Mouse (Mus musculus): ENCODE results near the gene Jazf1. TPM values are rescaled to one million over a fixed set of nuclear protein-coding genes. Genes with fewer than 3 reads are reported as not detected.

Gene Jazf1
- 10 to 100 TPM; 74.2 to 86.2 TPM for total RNA-seq (2021)

DNA sequence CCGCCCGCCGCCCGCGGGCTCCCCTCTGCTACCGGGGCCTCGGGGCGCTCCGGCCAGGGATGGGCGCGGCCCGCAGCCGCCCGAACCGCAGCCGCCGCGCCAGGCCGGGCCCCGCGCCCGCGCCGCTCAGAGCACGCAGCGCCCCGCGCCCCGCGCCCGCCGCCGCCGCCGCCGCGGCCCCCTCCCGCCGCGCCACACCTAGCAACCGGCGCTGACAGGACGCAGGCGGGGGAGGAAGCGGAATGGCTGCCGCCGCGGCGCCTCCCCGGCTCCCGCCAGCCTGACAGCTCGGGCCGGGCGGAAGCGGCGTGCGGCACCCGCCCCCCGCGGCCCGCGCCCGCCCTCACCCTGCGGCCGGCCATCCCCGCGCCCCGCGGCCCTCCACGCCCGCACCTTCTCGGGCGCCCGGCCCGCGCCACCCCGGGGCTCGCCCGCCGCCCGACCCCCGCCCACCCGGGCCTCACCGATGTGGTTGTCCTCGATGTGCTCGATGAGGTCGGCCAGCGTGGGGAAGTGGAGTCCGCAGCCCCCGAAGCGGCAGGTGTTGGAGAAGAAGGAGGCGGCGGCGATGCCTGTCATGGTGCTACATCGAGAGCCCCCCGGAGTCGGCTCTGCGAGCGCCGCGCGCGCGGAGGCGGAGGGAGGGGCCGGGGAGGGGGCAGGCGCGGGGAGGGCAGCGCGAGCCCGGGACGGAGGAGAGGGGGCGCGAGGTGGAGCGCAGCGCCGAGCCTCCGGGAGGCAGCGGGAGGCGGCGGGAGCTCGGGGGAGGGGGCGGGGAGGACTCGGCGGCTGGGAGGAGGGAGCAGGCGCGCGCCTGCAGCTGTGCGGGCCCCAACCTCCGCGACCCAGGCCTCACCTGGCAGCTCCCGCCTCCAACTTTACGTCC is at the start of gene Jazf1:
Gene Jazf1, minus strand, starts transcription at position 643 of the 886 bp plus-strand sequence.
- DNase-seq (ENCODE audit: extremely low spot score in 1 of 2, low spot score in 2 of 2): peak; percentile 36 to 75

DNA sequence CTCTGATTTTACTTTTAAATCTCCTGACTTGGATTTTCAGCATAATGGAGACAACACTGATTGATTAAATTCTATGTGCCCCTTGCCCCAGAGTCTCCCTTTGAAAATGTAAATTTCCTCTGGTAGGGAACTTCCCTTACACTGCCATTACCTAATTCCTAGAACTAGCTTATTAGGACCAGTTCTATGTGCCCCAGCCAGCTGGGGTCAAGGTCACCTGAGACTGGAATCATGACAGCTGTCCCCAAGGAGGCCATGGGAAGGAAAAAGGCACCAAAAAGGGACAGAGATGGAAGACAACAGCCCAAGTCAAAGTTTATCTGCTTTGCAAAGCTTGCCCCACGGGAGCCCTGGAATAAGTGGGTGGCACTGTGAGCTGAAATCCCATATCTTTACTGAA is 49.4 kb upstream of the Jazf1 start:
- DNase-seq (ENCODE audit: extremely low spot score in 1 of 2, low spot score in 2 of 2): no peak
- intact Hi-C loops (cut with DNase I): no loop called here

More for the DNA sequence above, at the start of gene Jazf1:
- intact Hi-C loops (cut with DNase I): no loop called here

DNA sequence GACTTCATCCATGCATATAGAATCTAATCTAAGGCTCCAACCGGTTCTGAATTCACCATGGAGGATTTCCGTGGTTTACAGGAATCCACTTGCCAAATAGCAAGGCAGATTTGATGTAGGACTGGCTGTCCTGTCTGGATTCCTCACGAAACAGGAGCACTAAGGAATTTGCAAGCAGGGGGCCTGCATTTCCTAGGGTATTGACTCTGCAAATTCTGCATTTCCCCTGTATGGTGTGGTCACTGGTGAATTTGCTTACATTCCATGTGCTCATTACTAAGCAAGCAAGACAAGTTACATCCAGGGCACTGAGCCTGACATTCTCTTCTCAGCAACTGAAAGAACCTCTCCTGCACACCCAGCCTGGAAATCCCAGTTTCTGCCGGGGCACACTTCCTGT is 18.4 kb upstream of the Jazf1 start:
- intact Hi-C loops (cut with DNase I): no loop called here
- DNase-seq (ENCODE audit: extremely low spot score in 1 of 2, low spot score in 2 of 2): no peak

DNA sequence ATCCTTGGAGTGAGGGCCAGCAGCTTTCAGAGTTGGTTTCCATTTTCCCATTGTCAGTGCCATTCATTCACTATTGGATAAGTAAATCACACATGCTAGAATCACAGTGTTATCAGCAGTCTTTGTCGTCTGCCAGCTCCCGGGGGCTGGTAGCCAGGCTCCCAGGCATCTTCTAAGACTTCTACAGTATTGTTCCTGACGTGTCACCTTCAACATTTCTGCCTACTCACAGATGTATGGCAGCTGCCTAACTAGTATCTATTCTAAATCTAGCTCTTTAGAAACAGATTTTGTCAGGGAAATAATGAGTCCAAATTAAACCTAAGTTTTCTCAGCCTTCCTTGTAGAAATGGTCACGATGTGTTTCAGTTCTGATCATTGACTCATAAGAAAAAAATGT is 12.8 kb upstream of the Jazf1 start:
- intact Hi-C loops (cut with DNase I): no loop called here
- no peak for DNase-seq (ENCODE audit: extremely low spot score in 1 of 2, low spot score in 2 of 2)

DNA sequence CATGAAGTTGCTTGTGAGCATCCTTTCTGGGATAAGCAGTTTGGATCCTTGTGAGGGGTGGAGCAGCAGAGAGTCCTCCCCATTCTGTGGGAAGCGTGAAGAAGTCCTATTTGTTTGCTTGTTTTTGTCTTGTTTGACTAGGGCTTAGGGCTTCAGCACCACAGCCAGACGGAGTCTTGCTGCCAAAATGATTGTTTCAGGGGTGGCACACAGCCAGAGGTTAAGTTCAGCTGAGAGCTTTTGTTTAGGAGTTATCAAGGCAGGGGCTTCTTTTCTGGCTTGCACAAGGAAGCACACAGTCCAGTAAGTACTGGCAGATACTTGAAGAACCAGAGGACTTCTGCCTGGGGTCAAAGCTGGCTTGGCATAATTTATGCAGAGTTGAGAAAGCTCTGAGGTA is 10.2 kb upstream of the Jazf1 start:
- DNase-seq (ENCODE audit: extremely low spot score in 1 of 2, low spot score in 2 of 2): no peak
- intact Hi-C loops (cut with DNase I): no loop called here

DNA sequence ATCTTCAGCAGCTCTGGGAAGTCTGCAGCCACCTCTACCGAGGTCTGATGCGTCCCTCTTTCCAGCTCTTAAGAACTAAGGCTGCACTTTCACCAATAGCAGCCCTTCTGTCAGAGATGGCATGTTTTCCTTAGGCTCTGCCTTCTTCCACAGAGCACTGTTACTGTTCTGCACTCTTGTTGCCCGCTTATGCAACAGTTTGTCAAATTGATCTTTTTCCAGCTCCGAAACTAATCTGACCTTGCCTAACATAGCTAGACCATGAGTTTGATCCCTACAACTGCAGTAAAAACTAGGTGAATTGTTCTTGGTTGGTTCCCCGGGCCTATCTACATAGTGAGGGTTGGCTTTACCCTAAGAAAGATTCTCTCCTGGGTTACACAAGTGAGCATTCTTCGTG is 3.3 kb upstream of the Jazf1 start:
- no peak for DNase-seq (ENCODE audit: extremely low spot score in 1 of 2, low spot score in 2 of 2)
- intact Hi-C loops (cut with DNase I): no loop called here

DNA sequence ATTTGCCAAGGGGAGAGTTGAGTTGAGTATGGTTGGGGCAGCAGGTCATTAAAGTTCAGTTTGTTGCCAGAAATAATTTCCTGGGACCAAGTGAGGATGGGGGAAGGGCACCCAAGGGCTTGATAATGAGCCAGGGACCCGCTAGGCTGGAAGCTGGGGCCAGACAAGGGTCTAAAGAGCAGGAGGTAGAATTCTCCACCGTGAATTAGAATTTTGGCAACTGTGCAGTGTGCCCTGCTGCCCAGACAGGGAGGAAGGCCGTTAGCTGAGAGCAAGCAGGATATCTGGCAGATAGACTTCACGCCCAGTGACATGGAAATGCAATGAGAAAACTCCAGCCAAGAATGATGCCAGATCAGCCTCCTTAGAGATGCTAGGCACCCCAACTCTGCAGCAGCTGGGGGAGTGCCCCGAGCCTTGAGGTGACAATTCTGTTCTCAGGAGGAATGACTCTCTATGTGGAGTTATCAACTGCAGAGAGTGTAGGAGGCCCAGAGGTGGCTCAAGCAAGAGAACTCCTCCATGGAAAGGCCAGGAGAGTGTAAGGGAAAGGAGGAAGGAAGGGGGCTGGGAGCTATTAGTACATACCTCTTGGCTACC is 1.6 kb upstream of the Jazf1 start:
- intact Hi-C loops (cut with DNase I): no loop called here
- DNase-seq (ENCODE audit: extremely low spot score in 1 of 2, low spot score in 2 of 2): no peak

DNA sequence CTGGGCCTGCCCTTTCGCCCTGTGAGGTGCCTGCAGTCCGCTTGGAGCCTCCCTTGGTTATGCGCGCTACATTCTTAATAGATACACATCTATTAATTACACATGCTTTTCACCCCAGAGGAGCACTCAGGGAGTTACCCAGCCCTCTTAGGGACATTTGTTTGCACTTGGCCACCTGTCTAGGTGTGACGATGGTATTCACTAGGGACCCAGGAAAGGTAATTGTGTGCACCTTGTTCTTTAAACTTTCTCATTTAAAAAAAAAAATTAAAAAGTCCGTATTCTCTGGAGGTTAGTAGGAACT is 396 bp upstream of the Jazf1 start:
- intact Hi-C loops (cut with DNase I): no loop called here

DNA sequence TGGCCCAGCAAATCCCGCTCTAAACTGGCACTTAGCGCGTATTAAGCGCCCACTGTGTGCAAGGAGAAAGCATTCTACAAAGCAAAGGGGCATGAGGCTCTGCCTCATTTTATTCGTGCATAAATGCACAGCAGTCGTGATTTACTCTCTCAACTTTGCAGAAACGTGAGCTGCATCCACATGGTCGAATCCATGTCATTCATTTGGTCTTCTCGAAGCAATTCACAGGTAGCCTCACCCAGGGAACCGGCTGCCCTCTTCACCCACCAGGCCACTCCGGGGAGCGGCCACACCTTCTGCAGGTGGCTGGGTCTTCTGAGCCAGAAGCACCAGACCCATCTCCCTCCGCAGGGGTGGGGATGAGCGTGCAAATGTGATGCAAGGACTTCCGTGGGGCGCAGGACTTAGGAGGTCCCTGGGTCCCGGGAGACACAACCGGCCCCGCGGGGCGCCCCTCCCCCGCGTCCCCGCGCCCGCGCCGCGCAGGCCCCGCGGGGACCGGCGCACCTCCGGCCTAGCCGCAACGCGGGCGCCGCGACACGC is 914 bp downstream of the Jazf1 start:
- DNase-seq (ENCODE audit: extremely low spot score in 1 of 2, low spot score in 2 of 2): peak; percentile 10 to 32
- intact Hi-C loops (cut with DNase I): no loop called here

More for the DNA sequence above, 396 bp upstream of the Jazf1 start:
- DNase-seq (ENCODE audit: extremely low spot score in 1 of 2, low spot score in 2 of 2): no peak

DNA sequence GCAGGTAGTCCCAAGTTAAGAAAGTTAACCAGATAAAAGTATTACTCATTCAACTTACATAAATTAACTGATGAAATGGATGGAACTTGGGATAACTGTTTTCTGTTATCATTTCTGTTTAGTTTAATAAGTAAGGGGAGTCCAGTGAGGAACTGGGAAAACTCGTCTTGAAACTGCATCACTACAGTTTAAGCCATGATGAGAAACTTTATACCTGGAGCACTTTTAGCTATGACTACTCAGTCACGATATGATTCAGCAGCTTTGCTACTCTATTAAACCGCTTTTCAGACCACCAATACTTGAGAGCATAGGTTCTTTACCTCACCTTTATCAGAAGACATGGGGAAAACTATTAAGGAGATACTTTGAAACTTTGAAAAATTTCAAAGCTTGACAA is 1.5 kb downstream of the Jazf1 start:
- intact Hi-C loops (cut with DNase I): no loop called here
- no peak for DNase-seq (ENCODE audit: extremely low spot score in 1 of 2, low spot score in 2 of 2)

DNA sequence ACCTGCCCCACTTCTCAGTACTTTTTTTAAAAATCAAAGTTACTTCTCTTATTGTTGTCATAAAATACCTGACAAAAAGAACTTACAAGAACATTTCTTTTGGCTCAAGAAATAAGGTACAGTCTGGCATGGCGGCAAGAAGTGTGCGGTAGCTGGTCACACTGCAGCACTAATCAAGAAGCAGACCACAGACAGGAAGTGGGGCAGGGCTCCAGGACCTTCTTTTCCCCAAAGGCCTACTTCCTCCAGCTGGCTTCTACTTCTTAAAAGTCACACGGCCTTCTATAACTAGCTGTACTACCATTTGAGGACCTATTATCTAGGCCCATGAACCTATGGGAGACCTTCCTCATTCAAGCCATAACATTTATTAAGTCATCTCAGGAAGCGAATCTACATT is 4.4 kb downstream of the Jazf1 start:
- intact Hi-C loops (cut with DNase I): no loop called here
- no peak for DNase-seq (ENCODE audit: extremely low spot score in 1 of 2, low spot score in 2 of 2)

DNA sequence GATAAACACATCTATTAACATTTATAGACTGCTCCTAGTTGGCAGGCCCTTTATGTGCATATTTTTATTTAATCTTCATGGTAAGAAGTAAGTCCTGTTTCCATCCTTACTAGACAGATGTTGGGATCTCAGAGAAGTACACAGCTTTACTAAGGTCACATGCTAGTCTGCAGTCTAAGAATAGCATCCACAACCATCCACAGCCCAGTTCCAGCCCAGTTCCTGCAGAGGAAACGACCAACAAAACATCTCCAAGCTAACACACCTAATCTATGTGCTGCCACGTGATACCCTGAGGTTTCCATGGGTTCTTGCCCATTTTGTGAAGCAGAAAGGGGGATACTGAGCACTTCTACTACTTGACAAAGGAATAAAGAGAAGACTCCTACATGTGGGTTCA is 13.5 kb downstream of the Jazf1 start:
- intact Hi-C loops (cut with DNase I): no loop called here
- no peak for DNase-seq (ENCODE audit: extremely low spot score in 1 of 2, low spot score in 2 of 2)

DNA sequence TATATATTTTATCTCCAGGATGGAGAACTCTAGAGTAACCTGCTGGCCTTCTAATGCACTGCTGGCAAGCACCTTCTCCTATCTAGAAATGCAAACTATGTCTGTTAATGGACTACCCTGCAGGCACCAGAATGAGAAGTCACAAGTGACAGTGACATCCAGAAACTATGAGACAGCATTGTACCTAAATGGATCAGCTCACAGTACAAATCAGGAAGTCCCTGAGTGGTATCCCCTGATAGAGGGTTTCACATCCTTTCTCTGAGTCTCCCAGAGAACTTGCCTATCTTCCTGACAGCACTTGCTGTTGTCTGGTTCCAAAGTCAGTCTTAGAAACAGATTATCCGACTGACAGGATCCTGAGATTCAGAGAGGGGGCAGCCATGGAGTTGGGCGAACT is 22.9 kb downstream of the Jazf1 start:
- intact Hi-C loops (cut with DNase I): no loop called here
- no peak for DNase-seq (ENCODE audit: extremely low spot score in 1 of 2, low spot score in 2 of 2)

DNA sequence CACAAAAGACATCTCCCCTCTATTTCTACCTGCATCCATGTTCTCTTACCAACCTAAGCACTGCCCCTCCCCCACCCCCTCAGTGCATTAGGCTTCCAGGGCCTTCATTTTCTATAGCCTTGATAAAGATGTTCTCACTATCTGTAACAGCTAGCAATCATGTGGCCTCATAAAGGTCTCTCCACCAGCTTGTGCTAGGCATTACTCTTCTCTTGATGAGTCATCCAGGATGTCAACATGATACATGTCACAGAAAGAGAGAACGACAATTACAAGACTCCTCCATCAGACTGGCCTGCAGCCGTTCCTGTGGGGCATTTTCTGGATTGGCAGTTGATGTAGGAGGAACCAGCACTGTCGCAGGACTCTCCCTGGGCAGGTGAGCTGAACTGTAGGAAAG is 30.3 kb downstream of the Jazf1 start:
- intact Hi-C loops (cut with DNase I): no loop called here
- DNase-seq (ENCODE audit: extremely low spot score in 1 of 2, low spot score in 2 of 2): no peak

DNA sequence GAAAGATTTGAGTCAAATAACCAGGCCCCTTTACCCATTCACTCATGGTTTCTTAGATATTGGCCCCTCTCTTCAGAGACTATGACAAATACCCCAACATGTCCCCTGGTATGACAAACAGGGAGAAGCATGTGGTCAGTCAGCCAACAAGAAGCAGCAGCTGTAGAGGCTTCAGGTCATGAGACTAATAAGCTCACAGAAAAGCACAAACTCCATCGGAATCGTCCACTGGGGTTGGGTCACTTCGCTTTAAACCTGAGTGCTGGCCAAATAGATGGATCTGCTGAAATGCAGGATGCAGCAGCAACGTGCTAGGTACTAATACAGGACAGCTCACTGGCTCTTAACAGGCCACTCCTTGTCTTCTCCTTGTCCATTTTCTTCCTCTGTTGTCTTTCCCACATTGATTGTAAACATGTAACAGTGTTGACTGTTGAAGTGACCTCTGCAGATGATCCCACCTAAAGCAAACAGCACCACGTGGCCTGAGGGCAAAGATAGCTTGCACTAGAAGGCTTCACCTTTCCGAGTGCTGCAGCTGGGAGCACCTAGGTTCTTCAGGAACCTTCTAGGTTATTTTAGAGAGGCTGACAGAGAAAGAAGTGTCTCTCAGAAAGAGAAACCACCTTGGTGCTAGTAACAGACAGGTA is 33.9 kb downstream of the Jazf1 start:
- intact Hi-C loops (cut with DNase I): no loop called here

DNA sequence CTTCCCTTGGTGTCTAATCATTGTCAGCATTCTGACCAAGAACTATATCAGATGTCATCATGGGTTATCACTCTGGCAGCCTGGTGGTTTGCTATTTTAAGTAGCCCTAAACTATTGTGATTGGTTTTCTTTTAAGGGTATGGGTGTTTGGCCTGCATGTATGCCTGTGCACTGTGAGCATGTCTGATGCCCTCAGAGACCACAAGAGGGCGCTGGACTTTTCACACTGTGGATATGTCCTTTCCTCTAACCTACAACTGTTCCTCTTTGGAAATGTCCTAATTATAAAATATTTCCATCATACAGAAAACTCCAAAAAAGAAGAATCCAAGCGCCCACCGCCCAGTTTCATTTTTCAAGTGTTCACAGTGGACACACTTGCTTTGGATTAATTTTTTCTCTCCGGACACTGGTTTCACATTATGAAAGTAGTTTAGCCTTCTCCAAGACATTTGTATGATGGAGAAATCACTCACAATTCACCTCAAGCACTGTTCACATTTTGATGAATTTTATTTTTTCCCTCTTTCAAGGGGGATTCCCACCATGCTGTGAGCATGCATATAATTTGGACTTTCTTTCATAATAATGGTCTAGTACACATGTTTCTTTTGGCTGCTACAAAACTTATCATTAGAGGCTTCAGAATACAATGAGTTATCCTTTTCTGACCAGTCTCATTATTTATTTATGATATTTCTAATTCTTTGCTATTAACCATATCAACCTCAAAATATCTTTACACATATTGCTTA is 35.5 kb downstream of the Jazf1 start:
- DNase-seq (ENCODE audit: extremely low spot score in 1 of 2, low spot score in 2 of 2): no peak
- intact Hi-C loops (cut with DNase I): no loop called here

More for the DNA sequence above, 33.9 kb downstream of the Jazf1 start:
- no peak for DNase-seq (ENCODE audit: extremely low spot score in 1 of 2, low spot score in 2 of 2)

DNA sequence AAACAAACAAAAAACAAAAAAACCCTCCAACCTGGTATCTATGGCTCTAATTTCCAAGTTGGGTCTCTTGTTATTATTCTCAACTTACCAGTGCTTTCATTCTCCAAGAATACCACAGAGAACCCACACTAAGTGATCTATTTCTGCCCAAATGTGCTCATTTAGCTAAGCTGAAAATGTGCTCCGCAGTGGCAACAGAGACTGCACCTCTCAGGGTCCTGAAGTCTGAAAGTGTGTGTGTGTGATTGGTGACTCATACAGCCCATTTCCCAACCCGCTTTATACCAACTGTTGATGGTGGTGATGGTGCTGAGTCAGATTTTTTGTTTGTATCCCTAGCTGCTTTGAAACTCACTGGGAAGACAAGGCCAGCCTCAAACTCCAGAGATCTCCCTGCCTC is 46.4 kb downstream of the Jazf1 start:
- DNase-seq (ENCODE audit: extremely low spot score in 1 of 2, low spot score in 2 of 2): no peak
- intact Hi-C loops (cut with DNase I): no loop called here

DNA sequence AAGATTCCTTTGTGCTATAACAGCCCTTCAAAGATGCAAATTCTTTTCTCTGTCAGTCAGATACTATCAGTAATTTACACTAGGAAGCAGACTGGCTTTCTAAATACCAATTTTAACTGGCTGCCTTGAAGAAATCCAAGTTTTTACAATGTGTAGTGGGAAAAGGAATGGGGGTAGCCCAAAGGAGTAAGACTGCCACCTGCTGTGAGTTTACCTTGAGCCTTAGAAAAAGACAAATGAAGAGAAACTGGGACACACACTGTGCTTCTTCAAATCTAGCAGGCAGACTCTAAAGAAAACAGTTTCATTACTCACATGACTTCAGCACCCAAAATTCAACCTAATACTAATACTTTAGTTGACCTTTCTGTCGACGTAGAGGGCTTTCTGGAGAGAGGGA is 47.4 kb downstream of the Jazf1 start:
- no peak for DNase-seq (ENCODE audit: extremely low spot score in 1 of 2, low spot score in 2 of 2)

More for the DNA sequence above, 47.4 kb downstream of the Jazf1 start:
- intact Hi-C loops (cut with DNase I): no loop called here
